Mouse (Mus musculus) olfactory bulb, adult 2 months (tissue): Measurements from ENCODE around the gene Insm1.

ENCODE experiments used
- CTCF ChIP-seq: fragments of 200-500 bp; IDR thresholded peaks from 2 replicates; pipeline ENCODE4 v1.5.1; 2012; ENCODE audit warnings: low read depth, mild to moderate bottlenecking, low read length, moderate library complexity; ENCODE audit not compliant: insufficient read depth
- POLR2A ChIP-seq: fragments of 200-500 bp; IDR thresholded peaks from 2 replicates; pipeline ENCODE4 v1.6.1; 2012; ENCODE audit warnings: mild to moderate bottlenecking, low read depth, low read length, moderate library complexity; ENCODE audit not compliant: insufficient read depth

- no peak for TF ChIP-seq POLR2A
- TF ChIP-seq CTCF = no peak
These were observed 38.3 kb downstream of the Insm1 start for GRCm38 (mm10) chr2:146259787-146260560.
